Mouse (Mus musculus) cerebellum, adult 8-10 months (tissue): ENCODE measurements around the gene Gm20708.

Experiments used
- DNase-seq: peaks from one replicate; pipeline ENCODE4 v3.0.0; 2022

The Gm20708 gene

GRCm38 (mm10) chr11:117871911-117872584 is 62.6 kb downstream of the Gm20708 start:
- no peak for DNase-seq

GRCm38 (mm10) chr11:117872861-117873608 is 63.6 kb downstream of the Gm20708 start, which contains the start of gene Tha1:
Gene Tha1 (minus strand): TSS chr11:117873481.
- DNase-seq: peak; percentile 84

- no peak for DNase-seq
Measured at GRCm38 (mm10) chr11:117874419-117874818, 65.0 kb downstream of the Gm20708 start.

- DNase-seq: no peak
Measured at GRCm38 (mm10) chr11:117875681-117876080, 66.2 kb downstream of the Gm20708 start.

- DNase-seq: no peak
Measured at GRCm38 (mm10) chr11:117877917-117878745, 68.7 kb downstream of the Gm20708 start.

GRCm38 (mm10) chr11:117878892-117879291 is 69.4 kb downstream of the Gm20708 start:
- DNase-seq: no peak

GRCm38 (mm10) chr11:117879676-117880075 is 70.2 kb downstream of the Gm20708 start:
- DNase-seq: no peak

GRCm38 (mm10) chr11:117880336-117880976 is 71.0 kb downstream of the Gm20708 start:
- DNase-seq: peak; percentile 45

GRCm38 (mm10) chr11:117880977-117881358 is 71.5 kb downstream of the Gm20708 start:
- DNase-seq: no peak

- no peak for DNase-seq
Measured at GRCm38 (mm10) chr11:117881787-117882186, 72.3 kb downstream of the Gm20708 start.

- DNase-seq: no peak
Measured at GRCm38 (mm10) chr11:117882208-117882607, 72.7 kb downstream of the Gm20708 start.

GRCm38 (mm10) chr11:117886000-117886399 is 76.5 kb downstream of the Gm20708 start:
- DNase-seq: no peak

- no peak for DNase-seq
Measured at GRCm38 (mm10) chr11:117888168-117888852, 78.8 kb downstream of the Gm20708 start.

GRCm38 (mm10) chr11:117888853-117889822 is 79.7 kb downstream of the Gm20708 start:
- DNase-seq: no peak
